Mouse (Mus musculus) E14TG2a.4 (cell line): Measurements from ENCODE around the gene Cbln1.

Experiments
- CTCF ChIP-seq: conservative IDR thresholded peaks from 2 replicates; pipeline ENCODE4 v1.5.1; 2014; ENCODE audit warnings: low read length
- NANOG ChIP-seq: IDR thresholded peaks from 2 replicates; pipeline ENCODE4 v1.6.1; 2014; ENCODE audit warnings: borderline replicate concordance, low read length, mixed read lengths

GRCm38 (mm10) chr8:87513796-87514195 is 41.4 kb upstream of the Cbln1 start:
- no peak for TF ChIP-seq CTCF
- TF ChIP-seq NANOG: no peak
